Mouse (Mus musculus) embryo, embryonic 11.5 days (tissue): ENCODE results near the gene Kcnk3.
A peak's percentile ranks its signal among the peaks of the same experiment; 100 is the strongest.

Source experiments
- DNase-seq: peaks from one replicate; pipeline ENCODE4 v3.0.0-alpha.2; 2012; ENCODE audit warnings: low read depth, low spot score

The Kcnk3 gene

DNA sequence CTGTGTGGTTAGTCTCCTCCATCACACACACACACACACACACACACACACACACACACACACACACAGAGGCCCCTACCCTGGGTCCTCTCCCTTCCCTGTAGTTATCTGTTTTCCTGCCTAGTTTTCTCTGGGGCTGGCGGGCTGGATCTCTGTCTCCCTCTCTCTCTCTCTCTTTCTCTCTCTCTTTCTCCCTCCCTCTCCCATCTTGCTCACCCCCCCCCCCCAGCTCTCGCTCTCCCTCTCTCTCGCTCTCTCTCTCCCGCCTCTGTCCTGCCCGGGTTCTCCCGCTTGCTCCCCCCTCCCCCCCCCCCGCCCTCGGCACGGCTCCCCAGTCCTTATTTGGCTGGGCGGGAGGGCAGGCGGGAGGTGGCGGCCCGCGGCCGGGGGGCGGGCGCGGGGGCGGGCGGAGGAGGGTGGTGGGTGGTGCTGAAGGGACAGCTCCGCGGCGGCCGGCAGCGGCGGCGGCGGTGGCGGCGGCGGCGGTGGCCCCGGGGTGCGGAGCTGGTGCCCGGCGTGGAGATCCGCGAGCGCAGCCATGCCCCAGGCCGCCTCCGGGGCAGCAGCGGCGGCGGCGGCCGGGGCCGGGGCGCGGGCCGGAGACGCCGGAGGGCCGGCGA is at the start of gene Kcnk3:
Kcnk3 (plus strand) TSS at position 490 of the 620 bp plus-strand sequence.
- DNase-seq = peak; percentile 32

GRCm38 (mm10) chr5:30545698-30546097 is 42.3 kb upstream of the Kcnk3 start, which contains the start of gene Cib4:
TSS of gene Cib4 (minus strand) at chr5:30545836.
- DNase-seq = no peak

- DNase-seq = no peak
Measured at GRCm38 (mm10) chr5:30548681-30549080, 39.3 kb upstream of the Kcnk3 start.

- DNase-seq = peak; percentile 7
Measured at GRCm38 (mm10) chr5:30550334-30551021, 37.5 kb upstream of the Kcnk3 start.

DNA sequence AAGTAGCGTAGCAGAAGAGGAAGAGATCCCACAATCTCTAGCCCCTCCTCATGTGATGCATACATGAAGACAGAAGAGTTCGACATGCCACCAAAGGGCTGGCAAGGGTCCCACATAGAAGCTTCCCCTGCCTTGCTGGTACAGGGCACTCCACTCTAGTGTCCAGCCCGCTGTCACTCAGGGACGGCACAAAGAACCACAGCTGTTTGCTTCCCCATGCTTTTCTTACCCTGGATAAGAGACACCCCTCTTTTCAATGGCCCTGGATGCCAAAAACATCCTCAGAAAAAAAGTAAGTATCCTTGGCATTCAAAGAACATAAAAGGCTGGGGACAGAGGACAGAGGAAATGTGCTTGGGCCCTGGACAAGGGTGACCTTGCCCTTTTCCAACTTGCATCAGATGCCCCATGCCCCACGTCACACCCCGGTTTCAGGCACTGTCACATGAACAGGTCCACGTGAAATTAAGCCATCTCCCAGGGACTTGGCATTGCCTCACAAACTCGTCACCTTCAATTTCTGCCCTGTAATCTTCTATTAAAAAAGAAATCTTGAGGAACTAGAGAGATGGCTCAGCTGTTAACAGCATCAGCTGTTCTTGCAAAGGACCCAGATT is 36.8 kb upstream of the Kcnk3 start:
- DNase-seq = no peak

DNA sequence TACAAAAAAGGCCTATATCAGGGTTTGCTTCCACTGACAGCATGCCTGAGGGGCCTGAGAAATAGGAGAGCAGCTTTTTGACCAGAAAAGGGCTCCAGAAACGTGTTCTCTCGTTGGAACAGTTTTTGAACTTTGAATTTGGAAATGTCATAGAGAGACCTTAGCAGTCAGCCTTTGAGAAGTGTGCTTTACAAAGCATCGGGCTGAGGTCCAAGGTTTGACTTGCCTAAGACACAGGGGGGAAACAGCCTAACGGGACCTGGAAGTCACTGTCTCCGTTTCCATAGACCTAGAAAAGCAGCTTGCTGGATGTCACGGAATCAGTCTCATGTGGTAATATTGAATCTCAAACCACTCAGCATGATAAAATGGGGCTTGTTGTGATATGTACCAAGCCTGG is 36.0 kb upstream of the Kcnk3 start:
- no peak for DNase-seq

- no peak for DNase-seq
Measured at GRCm38 (mm10) chr5:30553936-30554335, 34.0 kb upstream of the Kcnk3 start.

DNA sequence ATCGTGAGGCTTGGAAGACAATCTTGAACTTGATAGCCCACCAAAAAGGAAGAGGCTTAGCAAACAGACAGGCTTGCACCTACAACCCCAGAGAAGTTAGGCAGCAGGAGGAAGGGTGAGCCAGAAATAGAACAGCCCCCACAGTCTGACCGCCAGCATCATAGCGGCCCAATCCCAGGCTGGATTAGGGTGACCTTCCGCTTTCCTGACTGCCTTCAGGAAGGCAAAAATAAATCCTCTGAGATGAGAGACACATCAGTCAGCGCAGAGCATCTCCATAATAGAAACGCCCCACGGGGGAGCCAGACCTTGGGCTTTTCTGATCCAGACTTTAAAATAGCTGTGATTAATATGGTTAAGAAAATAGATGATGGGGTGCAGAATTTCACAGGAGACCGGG is 33.0 kb upstream of the Kcnk3 start:
- no peak for DNase-seq

DNA sequence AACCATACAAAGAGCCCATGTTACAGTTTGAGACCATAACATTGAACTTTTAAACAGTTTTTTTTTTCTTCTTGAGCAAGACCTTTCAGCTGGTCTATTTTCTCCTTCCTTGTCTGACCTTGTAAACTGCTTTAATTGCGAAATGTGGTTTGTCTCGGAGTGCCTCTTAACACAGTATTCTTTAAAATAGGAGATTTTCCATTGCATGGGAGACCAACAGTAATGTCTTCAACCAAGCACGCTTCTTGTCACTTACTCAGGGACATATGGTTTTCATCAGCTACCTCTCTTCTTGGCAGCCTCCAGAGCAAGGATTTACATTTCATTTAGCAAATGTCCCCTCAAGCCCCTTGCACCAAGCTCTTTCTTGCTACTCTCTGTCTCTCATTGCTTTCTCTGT is 31.7 kb upstream of the Kcnk3 start:
- no peak for DNase-seq

GRCm38 (mm10) chr5:30559421-30559820 is 28.5 kb upstream of the Kcnk3 start:
- no peak for DNase-seq

- DNase-seq = no peak
Measured at GRCm38 (mm10) chr5:30559986-30560493, 27.9 kb upstream of the Kcnk3 start.

DNA sequence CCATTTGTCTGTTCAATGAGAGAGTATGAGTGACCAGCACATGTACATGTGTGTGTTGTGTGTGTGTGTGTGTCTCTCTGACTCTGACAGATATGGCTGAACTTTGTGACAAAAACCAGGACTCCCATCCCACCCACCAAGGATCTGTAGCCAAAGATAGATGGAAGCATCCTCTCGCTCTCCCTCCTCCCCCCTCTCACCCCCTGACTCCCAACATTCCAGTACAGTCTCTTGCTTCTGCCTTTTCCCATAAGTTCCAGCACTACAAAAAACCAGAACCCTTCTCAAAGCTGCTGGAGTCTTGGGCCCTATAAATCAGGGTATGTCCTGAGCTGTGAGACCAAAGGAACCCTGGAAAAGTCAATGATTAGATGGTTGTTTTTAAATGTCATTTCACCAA is 19.5 kb upstream of the Kcnk3 start:
- DNase-seq = no peak

- no peak for DNase-seq
Measured at GRCm38 (mm10) chr5:30571820-30572219, 16.1 kb upstream of the Kcnk3 start.

DNA sequence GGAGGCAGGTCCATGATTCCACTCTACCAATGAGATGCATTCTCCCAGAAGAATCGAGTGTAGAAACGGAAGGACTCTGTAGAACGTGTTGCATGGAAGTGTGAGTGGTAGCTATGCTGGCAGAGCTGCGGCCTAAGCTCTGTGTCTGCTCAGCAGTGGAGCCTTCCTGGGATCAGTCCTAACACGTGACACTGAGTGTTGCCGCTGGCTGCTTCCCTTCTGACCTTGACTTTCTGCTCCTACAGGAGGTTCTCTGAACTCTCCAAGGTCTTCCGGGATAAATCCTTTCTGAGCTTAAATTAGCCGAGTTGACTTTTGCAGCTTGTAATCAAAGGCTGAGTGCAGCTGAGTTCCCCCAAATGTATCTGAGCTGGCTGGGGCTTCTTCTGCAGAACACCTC is 13.6 kb upstream of the Kcnk3 start:
- no peak for DNase-seq

DNA sequence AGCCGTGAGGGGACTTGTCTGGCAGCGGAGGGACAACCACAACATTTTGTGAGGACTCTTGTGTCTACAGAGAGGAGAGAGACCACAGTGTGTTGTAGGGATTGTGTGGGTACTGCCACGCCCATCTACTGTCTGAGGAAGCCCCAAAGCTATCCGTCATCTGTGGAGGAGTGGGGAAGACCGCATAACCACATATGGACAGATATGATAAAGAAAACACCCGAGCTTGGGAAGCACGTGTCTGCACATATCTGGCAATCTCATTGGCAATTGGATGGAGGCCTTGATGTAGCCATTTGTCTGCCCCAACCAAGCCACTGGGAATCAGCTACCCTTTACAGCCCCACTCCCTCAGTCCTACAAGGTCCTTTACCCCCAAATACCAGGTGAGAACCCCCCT is 11.7 kb upstream of the Kcnk3 start:
- no peak for DNase-seq

GRCm38 (mm10) chr5:30577251-30577650 is 10.7 kb upstream of the Kcnk3 start:
- DNase-seq = no peak

- no peak for DNase-seq
Measured at GRCm38 (mm10) chr5:30577654-30578310, 10.2 kb upstream of the Kcnk3 start.

DNA sequence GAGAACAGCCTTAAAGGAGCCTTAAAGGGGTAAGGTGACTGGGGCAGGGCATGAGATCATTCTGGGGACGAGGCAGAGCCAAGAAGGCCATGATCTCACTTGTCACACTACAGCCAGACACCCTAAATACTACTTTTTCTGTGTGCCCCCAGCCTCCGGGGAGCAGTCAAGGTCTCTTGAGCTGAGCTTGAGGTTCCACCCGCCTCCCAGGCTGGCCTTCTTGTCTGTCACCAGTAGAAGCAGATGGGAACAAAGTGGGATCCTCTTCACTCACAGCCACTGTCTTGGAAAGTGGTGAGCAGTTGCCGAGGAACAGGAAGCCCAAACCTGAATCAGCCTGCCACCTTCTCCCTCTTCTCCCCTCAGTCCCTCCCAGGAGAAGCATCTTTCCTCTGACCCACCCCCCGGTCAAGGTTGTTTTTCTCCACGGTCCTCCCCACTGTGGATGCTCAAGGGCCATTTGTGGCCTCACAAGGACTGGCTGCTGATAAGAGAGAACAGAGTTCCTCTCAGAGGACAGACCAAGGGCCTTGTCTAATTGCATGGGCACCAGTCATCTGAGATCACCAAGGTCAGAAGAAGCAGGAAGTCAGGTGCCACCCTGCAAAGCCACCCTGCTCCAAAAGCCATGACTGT is 9.4 kb upstream of the Kcnk3 start:
- no peak for DNase-seq

GRCm38 (mm10) chr5:30580725-30581124 is 7.2 kb upstream of the Kcnk3 start:
- DNase-seq = no peak

GRCm38 (mm10) chr5:30582017-30582416 is 6.0 kb upstream of the Kcnk3 start:
- no peak for DNase-seq

GRCm38 (mm10) chr5:30586616-30587015 is 1.4 kb upstream of the Kcnk3 start:
- DNase-seq = no peak

GRCm38 (mm10) chr5:30587101-30587500 is 869 bp upstream of the Kcnk3 start:
- no peak for DNase-seq
